Comparison of ENCODE assay signal across 12 mouse cellular contexts in the genomic region with DNA sequence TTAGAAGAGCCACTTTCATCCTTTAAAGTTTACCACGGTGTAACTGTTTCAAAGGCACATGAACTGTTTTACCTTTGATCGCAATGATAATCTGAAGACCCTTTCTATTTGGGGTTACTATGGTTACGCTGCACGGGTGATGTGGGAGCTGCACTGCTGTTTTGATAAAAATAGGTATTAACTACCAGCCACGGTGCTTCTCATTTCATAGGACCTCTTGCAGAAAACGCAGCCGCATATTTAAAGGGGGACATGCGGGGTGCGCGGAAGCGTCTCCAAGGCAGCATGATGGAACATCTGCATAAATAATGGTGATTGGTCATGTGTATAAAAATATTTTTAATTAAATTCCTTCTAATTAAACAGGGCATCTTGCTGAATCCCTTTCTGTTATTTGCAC.
DNase-seq lines count a peak whose midpoint lies in the region; ATAC-seq and TF ChIP-seq lines count a peak whose summit lies in the region.
"Had no signal": no experiment of that assay in that cellular context is flagged by ENCODE, and none has a peak within 500 bp of the region (broad histone marks: within the 10 kb centered on the region; RNA-seq: fewer than 3 reads in every experiment).

No protein-coding gene starts in this region.

- no peaks in the 10 kb centered on the region for H3K27me3 ChIP-seq in forebrain, embryonic 11.5 days (ENCODE audit: control insufficient read depth, insufficient read depth, low read length)
- H3K27me3 ChIP-seq in hindbrain, embryonic 16.5 days (replicated peaks; ENCODE audit: control insufficient read depth, insufficient read depth, low read length) = no peaks in the 10 kb centered on the region
- no peaks in the 10 kb centered on the region for H3K27me3 ChIP-seq in midbrain, postnatal 0 days (ENCODE audit: insufficient read depth, low read length)

- no peak for TF ChIP-seq CTCF in left cerebral cortex, adult 2 months (IDR thresholded peaks at IDR 0.05)
- TF ChIP-seq CTCF in midbrain, postnatal 0 days (IDR thresholded peaks at IDR 0.05) = no peak

- H3K4me1 ChIP-seq in forebrain, embryonic 11.5 days (replicated peaks; ENCODE audit: control insufficient read depth, insufficient read depth, low read length) = no peaks in the 10 kb centered on the region; the same call in 1 of the 2 replicates
- H3K4me1 ChIP-seq in hindbrain, embryonic 16.5 days (ENCODE audit: control insufficient read depth, insufficient read depth, low read depth, low read length) = peaks cover 3% of the 10 kb centered on the region; the same call in 1 of the 2 replicates
- peaks cover 8% of the 10 kb centered on the region; the same call in 1 of the 2 replicates for H3K4me1 ChIP-seq in midbrain, postnatal 0 days (ENCODE audit: insufficient read depth, low read length)

- no peak overlapping the region for H3K27ac ChIP-seq in left cerebral cortex, adult 2 months
- H3K27ac ChIP-seq in forebrain, embryonic 11.5 days (ENCODE audit: low read depth, low read length) = 0 out of 2 replicates have a peak overlapping the region, but pooled peaks have one; percentile 21
- H3K27ac ChIP-seq in hindbrain, embryonic 16.5 days (ENCODE audit: low read depth, low read length) = no peak overlapping the region
- H3K27ac ChIP-seq in midbrain, postnatal 0 days (ENCODE audit: low read depth, low read length) = no peak overlapping the region
- H3K27ac ChIP-seq: kidney, postnatal 0 days had no signal

- peak; percentile 56 for ATAC-seq in forebrain, embryonic 11.5 days (replicated peaks; ENCODE audit: low FRiP score)
- peak; percentile 64 for ATAC-seq in hindbrain, embryonic 16.5 days
- peak; percentile 64 for ATAC-seq in midbrain, postnatal 0 days (ENCODE audit: low FRiP score)

- no peak for DNase-seq in left cerebral cortex, adult 2 months (ENCODE audit: extremely low spot score in 1 of 2, low spot score in 2 of 2)
- no peak for DNase-seq in left cerebral cortex, adult 8-10 months (ENCODE audit: low spot score in 2 of 2)
- no peak for DNase-seq in forebrain, embryonic 11.5 days (ENCODE audit: low spot score)
- peak; percentile 44 for DNase-seq in midbrain, postnatal 0 days (ENCODE audit: low spot score)
- DNase-seq in urinary bladder, postnatal 10 days (ENCODE audit: low spot score) = no peak
- no peak for DNase-seq in gastrocnemius, postnatal 36 days
- no peak for DNase-seq in adrenal gland, postnatal 4 days (ENCODE audit: low spot score in 2 of 2)
- DNase-seq: adrenal gland, adult 8-10 months; liver; thymus, postnatal 14 days had no signal

- no peaks in the 10 kb centered on the region for H3K9me3 ChIP-seq in forebrain, embryonic 11.5 days (ENCODE audit: control insufficient read depth, low read length)
- no peaks in the 10 kb centered on the region for H3K9me3 ChIP-seq in hindbrain, embryonic 16.5 days (ENCODE audit: control insufficient read depth, low read length)
- no peaks in the 10 kb centered on the region for H3K9me3 ChIP-seq in midbrain, postnatal 0 days (ENCODE audit: low read length)

- 57% methylated on average over 11 of the region's 11 CpGs for WGBS in forebrain, embryonic 11.5 days
- WGBS in hindbrain, embryonic 16.5 days = 24% methylated on average over 11 of the region's 11 CpGs
- 24% methylated on average over 11 of the region's 11 CpGs for WGBS in midbrain, postnatal 0 days

- peak overlapping the region; percentile 14; the same call in 1 of the 2 replicates for H3K4me3 ChIP-seq in left cerebral cortex, adult 2 months
- no peak overlapping the region for H3K4me3 ChIP-seq in forebrain, embryonic 11.5 days (ENCODE audit: low read depth, low read length)
- no peak overlapping the region for H3K4me3 ChIP-seq in hindbrain, embryonic 16.5 days (ENCODE audit: low read length)
- 0 out of 2 replicates have a peak overlapping the region, but pooled peaks have one; percentile 8 for H3K4me3 ChIP-seq in midbrain, postnatal 0 days (ENCODE audit: low read depth, low read length)

- intact Hi-C loops in left cerebral cortex, adult 2 months (cut with DNase I) = loop anchor here (5.0 kb wide), 1 partner anchor 97 kb away; no protein-coding TSS in a partner anchor
- intact Hi-C loops in gastrocnemius, postnatal 36 days (cut with DNase I) = no loop called here

- no peaks in the 10 kb centered on the region for H3K36me3 ChIP-seq in forebrain, embryonic 11.5 days (ENCODE audit: control insufficient read depth, insufficient read depth, low read length)
- no peaks in the 10 kb centered on the region for H3K36me3 ChIP-seq in hindbrain, embryonic 16.5 days (ENCODE audit: control insufficient read depth, insufficient read depth, low read length)
- no peaks in the 10 kb centered on the region for H3K36me3 ChIP-seq in midbrain, postnatal 0 days (ENCODE audit: insufficient read depth, low read length)

- no peak overlapping the region for H3K9ac ChIP-seq in forebrain, embryonic 11.5 days (ENCODE audit: low read length)
- no peak overlapping the region for H3K9ac ChIP-seq in hindbrain, embryonic 16.5 days (ENCODE audit: low read depth, low read length)
- H3K9ac ChIP-seq in midbrain, postnatal 0 days (replicated peaks; ENCODE audit: low read length, poor library complexity, severe bottlenecking) = no peak overlapping the region

- no peak overlapping the region for H3K4me2 ChIP-seq in forebrain, embryonic 11.5 days (ENCODE audit: low read depth, low read length, severe bottlenecking)
- peak overlapping the region; percentile 40 for H3K4me2 ChIP-seq in hindbrain, embryonic 16.5 days (ENCODE audit: low read length)
- peak overlapping the region; percentile 28; the same call in 1 of the 2 replicates for H3K4me2 ChIP-seq in midbrain, postnatal 0 days (ENCODE audit: low read depth, low read length, poor library complexity, severe bottlenecking)

Comparison
In these comparisons a context has a peak if more than half of its experiments do, and no peak if none do; other contexts are left out.
1. H3K4me3 ChIP-seq: peak in left cerebral cortex, adult 2 months (single experiment) and midbrain, postnatal 0 days (single experiment); none in forebrain, embryonic 11.5 days (single experiment) and hindbrain, embryonic 16.5 days (single experiment).
2. Peak in every context shown above with its lines, with median percentiles within 50 percentile points of each other: ATAC-seq.